Mouse (Mus musculus) CD4-positive, CD25-positive, alpha-beta regulatory T cell, adult 4 months (primary cell): ENCODE measurements around the gene Rnf208. TPM values are rescaled to one million over a fixed set of nuclear protein-coding genes. Genes with fewer than 3 reads are reported as not detected.

Experiments
- ATAC-seq: one replicate; pipeline ENCODE4 v1.8.0; 2017
- polyA plus RNA-seq, 2 experiments: library from polyadenylated mRNA; unstranded; fragments of 100-300 nt; shearing (Covaris generic); gene quantifications; one replicate each; pipeline ENCODE4 v1.2.1; 2017

Gene Rnf208
- polyA plus RNA-seq, result under 1 TPM; 0.38 to 0.57 TPM

DNA sequence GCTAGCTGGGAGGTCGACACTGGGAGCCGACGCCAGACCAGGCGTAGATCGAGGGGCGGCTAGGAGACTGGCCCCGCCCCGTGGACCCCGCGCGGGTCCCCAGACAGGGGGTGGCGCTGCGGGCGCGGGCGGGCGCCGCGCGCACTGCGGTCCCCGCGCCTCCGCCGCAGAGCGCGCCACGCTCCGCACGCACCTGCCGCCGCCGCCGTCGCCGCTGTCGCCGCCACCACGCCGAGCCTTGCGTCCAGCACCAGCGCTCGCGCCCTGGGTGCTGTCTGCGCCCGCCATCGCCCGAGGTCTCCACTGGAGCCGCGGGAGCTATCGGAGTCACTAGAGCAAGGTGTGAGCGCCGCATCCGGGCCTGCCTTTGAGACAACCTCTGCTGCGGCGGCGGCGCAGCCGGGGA, at the start of gene Rnf208, which contains the start of gene Cysrt1:
Gene Rnf208, plus strand, starts transcription at position 155 of the 406 bp plus-strand sequence.
Gene Cysrt1, minus strand, starts transcription at position 352 of the 406 bp plus-strand sequence.
- ATAC-seq, result peak; percentile 70

DNA sequence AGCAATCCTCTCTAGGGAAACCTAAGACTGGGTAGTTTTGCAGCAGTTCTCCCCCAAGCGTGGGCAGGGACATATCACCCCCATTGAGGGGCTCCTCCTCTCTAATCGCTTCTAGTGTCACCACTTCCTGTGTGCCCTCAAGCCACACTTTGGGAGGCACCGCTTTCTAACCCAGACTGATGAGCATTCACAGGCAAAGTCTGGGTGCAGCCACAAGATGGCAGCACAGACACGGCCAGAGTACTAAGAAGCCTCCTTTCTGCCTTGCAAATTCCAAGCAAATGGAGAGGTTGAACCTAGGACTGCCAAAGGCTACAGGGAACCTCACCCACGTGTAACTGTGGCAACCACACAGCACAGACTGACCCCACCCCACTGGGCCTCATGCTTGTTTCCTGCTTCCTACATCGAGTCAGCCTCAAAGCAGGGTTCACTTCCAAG, 48.7 kb upstream of the Rnf208 start:
- peak; percentile 74 for ATAC-seq

DNA sequence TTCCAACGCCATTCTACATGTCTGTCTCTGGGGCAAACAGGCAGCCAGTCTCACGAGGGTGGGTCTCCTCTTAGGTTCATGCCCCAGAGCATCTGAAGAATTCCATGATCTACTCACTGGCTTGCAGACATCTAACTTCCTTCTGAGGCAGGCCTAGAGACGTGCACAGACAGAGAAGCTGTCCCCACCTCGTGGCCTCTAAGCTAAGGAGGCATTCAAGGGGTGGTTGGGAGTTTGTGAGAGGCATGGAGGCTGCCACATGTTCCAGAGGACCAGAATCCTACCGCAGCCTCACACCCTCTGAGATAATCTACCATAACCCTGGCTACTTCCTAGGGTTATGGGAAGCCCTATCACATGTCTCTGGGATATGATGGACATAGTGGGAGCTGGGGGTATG, 48.0 kb upstream of the Rnf208 start:
- ATAC-seq, result no peak

DNA sequence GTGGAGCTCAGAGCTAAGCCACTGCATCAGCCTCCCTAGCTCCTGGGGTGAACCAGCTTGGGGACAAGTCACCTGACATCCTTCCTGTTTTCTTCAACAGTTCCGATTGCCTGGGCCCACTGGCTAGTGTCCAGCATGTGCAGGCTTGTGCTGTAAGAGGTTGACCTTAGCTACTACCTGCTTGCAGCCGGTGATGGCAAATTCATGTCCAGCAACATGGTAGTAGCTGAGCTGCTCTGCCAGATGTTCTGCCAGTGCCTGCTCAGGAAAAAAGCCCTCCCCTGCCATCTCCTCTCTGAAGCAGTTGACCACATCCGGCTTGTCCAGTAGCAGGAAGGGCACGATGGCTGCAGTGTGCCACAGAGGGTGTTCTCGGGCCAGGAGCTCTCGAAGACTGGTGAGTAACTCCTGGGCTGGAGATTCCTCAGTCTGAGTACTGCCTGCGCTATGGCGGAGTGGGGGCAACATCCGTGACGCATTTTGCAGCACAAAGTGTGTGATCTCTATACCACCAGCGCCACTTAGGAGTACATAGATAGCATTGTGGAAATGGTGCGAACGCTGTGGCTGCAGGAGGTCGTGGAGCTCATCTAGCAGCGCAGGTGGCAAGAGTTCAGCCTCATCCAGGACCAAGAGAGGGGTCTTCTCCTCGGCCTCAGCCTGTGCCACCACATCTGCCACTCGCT, 47.4 kb upstream of the Rnf208 start:
- ATAC-seq, result no peak

- peak; percentile 50 for ATAC-seq
Observed at GRCm38 (mm10) chr2:25195211-25196156, 46.6 kb upstream of the Rnf208 start.

DNA sequence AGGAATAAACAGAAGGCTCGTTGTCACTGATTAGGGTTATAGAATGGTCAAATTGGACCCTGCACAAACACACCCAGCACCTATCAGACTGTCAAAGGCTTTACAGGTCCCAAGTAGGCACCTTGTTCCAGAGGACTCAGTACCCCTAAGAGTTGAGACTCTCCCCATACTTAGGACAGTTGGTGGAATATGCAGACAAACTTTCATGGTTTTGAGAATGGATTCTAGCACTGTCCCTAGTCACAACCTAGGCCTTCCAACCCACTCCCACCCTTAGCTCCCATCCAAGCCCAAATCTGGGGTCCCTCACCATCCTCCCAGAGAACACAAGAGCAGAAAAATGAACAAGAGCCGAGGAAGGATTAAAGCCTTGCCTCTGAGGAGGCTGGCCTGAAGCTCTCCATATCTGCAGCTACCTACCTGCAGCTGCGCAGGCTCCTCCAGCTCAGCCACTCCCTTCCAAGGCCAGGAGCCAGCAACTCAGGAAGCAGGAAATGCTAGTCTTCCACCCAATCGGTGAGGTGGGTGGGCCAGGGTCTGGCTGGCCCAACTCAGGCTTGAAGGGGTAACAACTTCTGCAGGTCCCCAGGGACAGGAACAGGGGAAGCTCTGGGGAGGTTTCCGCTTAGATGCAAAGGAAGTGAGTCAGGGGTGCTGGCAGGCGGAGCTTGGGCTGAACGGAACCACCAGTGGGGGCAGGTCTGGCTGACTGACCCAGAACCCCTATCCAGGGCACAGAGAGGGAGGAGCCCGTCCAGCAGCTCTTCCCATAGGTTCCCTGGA, 45.7 kb upstream of the Rnf208 start, which contains the start of gene Tor4a:
Gene Tor4a, minus strand, starts transcription at position 715 of the 783 bp plus-strand sequence.
- peak; percentile 59 for ATAC-seq

DNA sequence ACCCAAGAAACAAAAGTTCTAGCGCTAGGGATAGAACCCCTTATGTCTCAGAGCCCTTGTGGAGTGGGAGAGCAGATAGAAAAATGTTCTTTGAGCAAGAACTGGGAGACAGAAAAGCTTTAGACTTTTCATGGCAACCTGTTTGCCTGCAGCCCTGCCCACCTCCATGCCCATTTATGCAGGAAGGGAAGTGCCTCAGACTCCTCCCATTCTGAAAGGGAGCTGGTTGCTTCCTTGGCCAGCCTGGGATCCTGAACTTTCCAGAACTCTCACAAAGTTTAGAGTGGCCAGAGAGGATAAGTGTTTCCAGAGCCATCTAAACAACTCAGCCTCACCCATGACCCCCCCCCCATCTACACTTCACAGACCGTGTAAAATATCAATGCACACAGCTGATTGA, 44.9 kb upstream of the Rnf208 start:
- ATAC-seq, result no peak

GRCm38 (mm10) chr2:25197946-25198345, 44.1 kb upstream of the Rnf208 start:
- no peak for ATAC-seq

DNA sequence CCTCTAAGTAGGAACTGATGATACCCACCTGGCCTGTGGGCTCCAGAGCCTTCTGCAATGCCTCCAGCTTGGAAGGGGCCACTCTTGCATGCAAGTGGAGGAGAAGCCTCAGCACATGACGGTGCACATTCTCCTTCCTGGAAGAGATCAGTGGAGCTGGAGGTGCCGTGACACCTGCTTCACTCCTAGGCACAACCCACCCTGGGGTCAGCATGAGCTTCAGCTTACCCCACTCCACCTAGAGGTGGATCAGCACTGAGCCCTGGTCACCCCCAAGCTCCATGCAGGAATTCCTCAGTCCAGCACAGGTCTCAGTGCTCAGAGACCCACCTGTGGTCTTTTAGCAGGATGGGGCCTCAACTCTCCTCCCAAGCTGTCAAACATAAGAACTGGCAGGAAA, 41.4 kb upstream of the Rnf208 start:
- no peak for ATAC-seq

- ATAC-seq, result no peak
Observed at GRCm38 (mm10) chr2:25203631-25204214, 38.3 kb upstream of the Rnf208 start.

GRCm38 (mm10) chr2:25207593-25207992, 34.5 kb upstream of the Rnf208 start:
- ATAC-seq, result no peak

- ATAC-seq, result peak; percentile 20
Observed at GRCm38 (mm10) chr2:25210686-25211085, 31.4 kb upstream of the Rnf208 start.

GRCm38 (mm10) chr2:25211121-25211670, 30.9 kb upstream of the Rnf208 start, which contains the start of gene Nelfb:
Nelfb (minus strand) TSS chr2:25211489.
- peak; percentile 98 for ATAC-seq

GRCm38 (mm10) chr2:25213266-25213865, 28.7 kb upstream of the Rnf208 start:
- ATAC-seq, result no peak

DNA sequence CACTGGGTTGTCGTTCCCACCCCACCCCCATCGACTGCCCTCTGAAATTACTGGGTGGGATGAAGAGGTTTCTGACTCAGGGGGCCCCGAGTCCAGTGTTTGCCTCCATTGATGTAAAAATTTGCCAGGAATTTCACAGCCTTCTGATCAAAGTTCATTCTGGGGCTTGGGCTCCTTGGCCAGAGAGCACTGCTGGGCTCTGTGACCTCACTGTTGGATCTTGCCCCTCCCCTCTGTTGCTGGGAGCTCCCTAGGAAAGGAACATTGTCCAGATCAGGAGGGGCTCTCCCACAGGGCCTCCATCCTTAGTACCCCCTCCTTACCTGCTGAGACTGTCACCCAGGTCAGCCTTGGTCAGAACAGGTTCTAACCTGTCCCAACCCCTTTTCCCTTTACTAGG, 27.6 kb upstream of the Rnf208 start, which contains the start of gene Stpg3:
Gene Stpg3, minus strand, starts transcription at position 194 of the 400 bp plus-strand sequence.
- no peak for ATAC-seq

DNA sequence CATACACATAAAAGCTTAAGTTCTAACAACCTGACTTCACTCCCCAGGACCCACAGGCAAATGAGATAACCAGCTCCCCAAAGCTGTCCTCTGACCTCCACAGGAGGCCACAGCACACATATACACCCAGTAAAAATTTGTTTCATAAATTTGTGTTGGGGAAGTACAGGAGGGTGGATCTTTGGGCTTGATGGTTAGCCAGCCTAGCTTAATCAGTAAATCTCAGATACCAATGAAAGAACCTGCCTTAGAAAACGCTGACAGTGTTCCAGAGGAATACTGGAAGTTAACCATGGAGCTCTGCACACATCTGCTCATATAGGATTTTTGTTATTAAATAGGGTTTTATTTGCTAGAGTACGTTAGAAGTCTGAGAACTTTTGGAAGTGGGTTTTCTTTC, 24.4 kb upstream of the Rnf208 start:
- ATAC-seq, result no peak

DNA sequence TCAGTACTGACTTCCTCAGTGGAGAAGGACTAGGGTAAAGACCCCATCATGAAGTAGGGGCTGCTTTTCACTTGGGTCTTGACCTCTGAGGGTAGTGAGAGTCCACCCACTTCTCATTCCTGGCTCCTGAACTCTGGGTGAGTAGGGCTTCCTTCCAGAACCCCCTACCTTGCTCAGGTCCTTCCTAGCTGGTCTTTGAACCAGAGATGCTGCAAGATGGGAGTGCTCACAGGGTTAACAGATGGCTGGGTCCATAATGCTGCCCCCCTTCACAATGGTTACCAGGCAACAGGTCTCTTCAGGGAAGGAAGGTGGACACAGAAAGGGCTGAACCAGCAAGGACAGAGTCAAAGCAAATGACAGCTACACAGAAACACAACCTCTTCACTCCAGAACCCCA, 23.6 kb upstream of the Rnf208 start, which contains the start of gene Fam166a:
Gene Fam166a, plus strand, starts transcription at position 301 of the 400 bp plus-strand sequence.
- ATAC-seq, result no peak

DNA sequence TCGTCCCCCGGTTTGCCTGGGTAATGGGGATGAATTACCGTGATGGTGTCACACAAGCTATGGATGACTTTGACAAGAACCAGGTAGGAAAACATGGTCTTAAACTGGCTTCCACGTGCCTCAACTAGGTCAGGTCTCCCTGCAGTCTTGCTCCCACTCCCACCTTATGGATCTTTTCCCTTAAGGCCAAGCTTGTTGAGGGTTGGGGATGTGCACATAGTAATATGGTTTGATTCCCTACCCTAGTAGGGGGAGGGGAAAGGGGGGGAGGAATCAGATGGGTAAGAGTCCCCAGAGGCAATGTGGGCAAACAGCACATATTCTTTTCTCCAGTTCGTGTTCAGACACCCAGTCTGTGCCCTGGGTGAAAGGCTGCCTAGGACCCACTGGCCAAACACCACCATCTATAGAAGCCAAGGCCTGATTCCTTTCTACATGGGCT, 20.7 kb upstream of the Rnf208 start:
- no peak for ATAC-seq

DNA sequence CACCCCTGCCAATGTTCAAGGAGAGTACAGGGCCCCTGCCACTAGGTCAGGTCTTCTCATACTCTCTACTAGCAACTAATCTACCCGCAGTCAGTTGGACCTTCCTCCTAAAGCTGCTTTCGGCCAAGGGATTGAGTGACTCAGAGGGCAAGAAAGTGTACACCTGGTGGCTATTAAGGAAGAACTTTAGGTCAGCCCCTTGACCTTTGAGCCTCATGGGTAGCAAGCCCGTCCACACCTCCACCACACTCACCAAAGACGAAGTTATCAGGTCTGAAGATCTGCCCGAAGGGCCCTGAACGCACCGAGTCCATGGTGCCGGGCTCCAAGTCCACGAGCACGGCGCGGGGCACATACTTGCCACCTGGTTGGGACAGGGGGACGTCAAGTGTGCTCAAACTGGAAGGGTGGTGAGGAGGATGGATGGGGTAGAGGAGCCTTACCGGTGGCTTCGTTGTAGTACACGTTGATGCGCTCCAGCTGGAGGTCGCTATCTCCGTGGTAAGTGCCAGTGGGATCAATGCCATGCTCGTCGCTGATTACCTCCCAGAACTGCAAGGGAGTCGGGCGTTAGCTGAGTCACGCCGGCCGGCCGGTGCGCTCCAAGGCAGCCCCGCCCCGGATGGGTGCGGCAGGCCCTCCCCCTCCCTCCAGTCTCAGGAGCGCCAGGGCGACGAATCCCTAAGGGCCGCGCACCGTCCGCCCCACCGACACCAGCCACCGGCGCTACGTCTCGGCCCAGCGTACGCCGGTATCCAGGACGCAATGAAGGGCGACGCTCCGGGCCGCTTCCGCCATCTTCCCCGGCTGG, 18.2 kb upstream of the Rnf208 start:
- ATAC-seq, result peak; percentile 12

DNA sequence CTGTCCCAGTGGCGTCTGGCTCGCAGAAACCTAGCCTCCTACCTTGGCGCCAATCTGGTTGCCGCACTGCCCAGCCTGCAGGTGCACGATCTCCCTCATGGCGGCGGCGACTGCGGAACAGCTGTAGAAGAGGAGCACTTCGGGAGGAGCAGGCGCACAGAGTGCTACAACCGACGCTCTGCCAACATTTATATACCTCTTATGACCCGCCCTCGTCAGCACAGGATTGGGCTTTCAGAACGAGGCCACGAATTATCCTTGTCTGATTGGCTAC, 17.6 kb upstream of the Rnf208 start, which contains the start of gene Tubb4b:
Gene Tubb4b, minus strand, starts transcription at position 211 of the 274 bp plus-strand sequence.
- no peak for ATAC-seq
